Mouse (Mus musculus) embryonic fibroblast, embryonic 13.5 days (primary cell): ENCODE measurements around the gene Erbb2. TPM values are rescaled to one million over a fixed set of nuclear protein-coding genes. Genes with fewer than 3 reads are reported as not detected.
A peak's percentile ranks its signal among the peaks of the same experiment; 100 is the strongest.

ENCODE experiments used
- H3K27ac ChIP-seq: 2 replicates; pipeline ENCODE4 v1.5.1; 2012; ENCODE audit warnings: low read length, control low read depth, inconsistent platforms; ENCODE audit not compliant: insufficient read depth
- H3K4me1 ChIP-seq: 2 replicates; pipeline ENCODE4 v1.6.1; 2011; ENCODE audit warnings: low read length; ENCODE audit not compliant: control insufficient read depth, insufficient read depth
- H3K4me3 ChIP-seq: 2 replicates; pipeline ENCODE4 v1.5.1; 2011; ENCODE audit warnings: mild to moderate bottlenecking, control low read depth, low read length; ENCODE audit not compliant: insufficient read depth
- CTCF ChIP-seq: IDR thresholded peaks from 2 replicates; pipeline ENCODE4 v1.5.1; 2011; ENCODE audit warnings: mild to moderate bottlenecking, control low read depth, low read length, moderate library complexity, borderline replicate concordance; ENCODE audit not compliant: insufficient read depth
- POLR2A ChIP-seq: IDR thresholded peaks from 2 replicates; pipeline ENCODE4 v1.6.1; 2011; ENCODE audit warnings: low read depth, mild to moderate bottlenecking, control low read depth, low read length, moderate library complexity
- polyA plus RNA-seq: library from polyadenylated mRNA; stranded (reverse); fragments of >200 nt; gene quantifications from 2 replicates; pipeline ENCODE4 v1.2.4, GENCODE M21; 2011; ENCODE audit warnings: low read depth; ENCODE audit not compliant: missing spikeins, insufficient read length

The Erbb2 gene
- polyA plus RNA-seq = 15.3 and 17.8 TPM in 2 replicates

DNA sequence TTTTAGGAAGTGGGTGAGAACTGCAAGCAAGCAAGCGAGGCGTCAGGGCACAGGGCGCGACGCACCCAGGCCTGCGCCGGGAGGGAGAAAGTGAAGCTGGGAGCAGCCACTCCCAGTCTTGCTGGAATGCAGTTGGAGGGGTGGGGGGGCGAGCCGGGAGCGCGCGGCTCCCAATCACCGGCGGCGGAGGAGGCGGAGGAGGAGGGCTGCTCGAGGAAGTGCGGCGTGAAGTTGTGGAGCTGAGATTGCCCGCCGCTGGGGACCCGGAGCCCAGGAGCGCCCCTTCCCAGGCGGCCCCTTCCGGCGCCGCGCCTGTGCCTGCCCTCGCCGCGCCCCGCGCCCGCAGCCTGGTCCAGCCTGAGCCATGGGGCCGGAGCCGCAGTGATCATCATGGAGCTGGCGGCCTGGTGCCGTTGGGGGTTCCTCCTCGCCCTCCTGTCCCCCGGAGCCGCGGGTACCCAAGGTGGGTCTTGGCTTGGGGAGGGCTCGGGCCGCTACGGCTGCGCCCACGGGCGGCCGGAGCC is at the start of gene Erbb2:
TSS of gene Erbb2 (plus strand) at position 198 of the 524 bp plus-strand sequence.
- H3K4me1 ChIP-seq = 0 out of 2 replicates have a peak, but pooled peaks cover 6% of the 10 kb centered on the region
- H3K4me3 ChIP-seq = peak within 1 kb of the TSS; percentile 91
- peak within 1 kb of the TSS; percentile 63 for H3K27ac ChIP-seq
- TF ChIP-seq CTCF (no peak), POLR2A (peak; percentile 98)

DNA sequence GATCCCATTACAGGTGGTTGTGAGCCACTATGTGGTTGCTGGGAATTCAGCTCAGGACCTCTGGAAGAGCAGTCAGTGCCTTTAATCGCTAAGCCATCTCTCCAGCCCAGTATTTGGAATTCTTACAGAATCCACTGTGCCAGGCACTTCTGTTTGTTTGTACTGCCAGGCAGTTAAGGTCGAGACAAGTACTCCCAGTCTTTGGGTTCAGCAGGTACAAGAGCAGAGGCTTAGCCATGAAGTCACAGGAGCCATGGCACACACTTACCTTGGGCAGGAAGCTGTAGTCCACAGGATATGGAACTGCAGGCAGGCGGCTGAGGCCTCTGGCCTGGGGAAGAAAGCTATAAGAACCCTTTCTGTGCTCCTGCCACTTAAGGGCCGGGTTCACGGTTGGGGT is 48.5 kb upstream of the Erbb2 start:
- 0 out of 2 replicates have a peak, but pooled peaks cover 4% of the 10 kb centered on the region for H3K4me1 ChIP-seq
- TF ChIP-seq POLR2A = no peak
- no peak for TF ChIP-seq CTCF
- H3K27ac ChIP-seq = no peak overlapping the region
- H3K4me3 ChIP-seq = no peak overlapping the region

DNA sequence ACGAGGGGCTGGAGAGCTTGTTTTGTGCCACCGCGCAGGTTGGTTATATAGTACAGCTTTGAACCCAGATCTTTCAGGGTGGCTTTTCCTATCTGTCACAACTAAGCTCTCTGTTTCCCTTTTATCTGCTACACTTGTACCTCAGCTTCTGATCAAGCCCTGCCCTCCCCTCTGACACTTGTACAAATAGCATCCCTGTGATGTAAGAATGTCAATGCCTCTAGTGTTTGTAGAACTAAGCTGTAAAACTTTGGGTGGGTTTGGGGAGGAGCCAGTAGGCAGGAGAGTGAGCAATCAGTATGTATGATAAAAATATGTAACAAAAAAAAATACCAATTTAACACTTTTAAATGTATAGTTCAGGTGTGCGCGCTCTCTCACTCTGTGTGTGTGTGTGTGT is 47.9 kb upstream of the Erbb2 start:
- 0 out of 2 replicates have a peak, but pooled peaks cover 2% of the 10 kb centered on the region for H3K4me1 ChIP-seq
- no peak overlapping the region for H3K4me3 ChIP-seq
- H3K27ac ChIP-seq = no peak overlapping the region
- no peak for TF ChIP-seq POLR2A
- no peak for TF ChIP-seq CTCF

DNA sequence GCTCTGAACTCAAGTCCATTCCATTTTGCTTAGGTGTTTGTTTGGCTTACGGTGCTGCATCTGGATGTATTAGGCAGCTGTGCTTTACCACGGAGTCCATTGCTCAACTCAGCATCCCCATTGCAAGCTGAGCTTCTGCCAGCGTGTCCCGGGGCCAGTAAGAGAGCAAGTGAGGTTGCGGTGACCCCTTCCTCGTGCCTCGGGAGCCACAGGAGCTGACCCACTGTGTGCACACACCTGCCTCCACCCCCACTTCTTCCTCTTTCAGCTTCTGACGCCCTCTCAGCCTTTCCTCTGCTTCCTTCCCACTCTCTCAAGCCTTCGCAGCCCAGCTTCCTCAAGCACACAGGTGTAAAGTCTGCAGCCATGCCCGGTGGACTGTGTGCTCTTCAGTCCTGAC is 46.0 kb upstream of the Erbb2 start:
- Histone ChIP-seq H3K4me1 (no peaks in the 10 kb centered on the region), H3K4me3 (no peak overlapping the region), H3K27ac (no peak overlapping the region)
- TF ChIP-seq POLR2A = no peak
- no peak for TF ChIP-seq CTCF

DNA sequence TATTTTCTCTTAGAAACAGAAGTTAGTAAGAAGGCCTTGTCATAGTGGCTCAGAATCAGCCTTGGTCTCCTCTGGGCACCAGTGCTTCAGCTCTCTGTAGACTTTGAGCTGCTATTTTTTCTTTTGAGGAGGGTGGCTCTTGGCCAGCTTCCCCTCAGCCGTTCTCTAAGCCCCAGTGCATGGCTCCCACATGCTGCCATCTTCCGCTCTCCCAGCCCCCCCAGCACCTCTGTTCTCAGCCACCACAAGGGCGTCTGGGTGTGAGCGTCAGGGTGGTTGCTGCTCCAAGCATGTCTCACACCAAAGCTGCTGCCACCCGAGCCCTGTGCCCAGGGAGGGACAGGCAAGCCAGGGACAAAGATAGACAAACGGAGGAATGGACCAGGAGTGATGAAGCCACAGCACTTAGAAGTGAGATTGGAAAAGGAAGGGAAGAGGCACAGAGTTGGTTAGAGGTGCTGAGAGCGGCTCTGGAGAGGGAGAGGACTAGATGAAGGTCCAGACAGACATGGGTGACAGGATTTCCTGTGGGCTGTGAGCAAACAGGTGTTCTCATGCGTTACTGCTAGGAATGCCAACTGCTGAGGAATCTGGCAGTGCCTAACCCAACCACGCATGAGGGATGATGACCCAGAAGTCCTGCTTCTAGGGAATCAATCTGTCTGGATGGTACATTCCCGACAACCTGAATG is 45.0 kb upstream of the Erbb2 start:
- H3K4me3 ChIP-seq = no peak overlapping the region

DNA sequence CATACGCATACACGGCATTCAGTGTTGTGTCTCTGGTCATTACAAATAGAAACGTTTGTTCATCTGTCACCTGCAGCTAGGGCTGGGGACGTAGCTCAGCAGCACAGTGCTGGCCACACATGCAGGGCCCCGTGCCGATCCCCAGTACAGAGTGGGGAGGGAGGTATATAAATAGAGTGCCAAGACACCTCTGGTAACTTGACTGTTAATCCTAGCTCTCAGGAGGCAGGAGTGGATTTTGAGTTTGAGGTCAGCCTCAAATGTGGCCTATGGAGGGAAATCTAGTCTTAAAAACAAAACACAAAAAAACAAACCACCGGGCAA is 44.4 kb upstream of the Erbb2 start:
- Histone ChIP-seq H3K4me1 (no peaks in the 10 kb centered on the region), H3K27ac (no peak overlapping the region), H3K4me3 (no peak overlapping the region)
- TF ChIP-seq CTCF (no peak), POLR2A (no peak)

More for the DNA sequence above, 45.0 kb upstream of the Erbb2 start:
- Histone ChIP-seq H3K4me1 (no peaks in the 10 kb centered on the region), H3K27ac (no peak overlapping the region)
- TF ChIP-seq POLR2A (no peak), CTCF (no peak)

DNA sequence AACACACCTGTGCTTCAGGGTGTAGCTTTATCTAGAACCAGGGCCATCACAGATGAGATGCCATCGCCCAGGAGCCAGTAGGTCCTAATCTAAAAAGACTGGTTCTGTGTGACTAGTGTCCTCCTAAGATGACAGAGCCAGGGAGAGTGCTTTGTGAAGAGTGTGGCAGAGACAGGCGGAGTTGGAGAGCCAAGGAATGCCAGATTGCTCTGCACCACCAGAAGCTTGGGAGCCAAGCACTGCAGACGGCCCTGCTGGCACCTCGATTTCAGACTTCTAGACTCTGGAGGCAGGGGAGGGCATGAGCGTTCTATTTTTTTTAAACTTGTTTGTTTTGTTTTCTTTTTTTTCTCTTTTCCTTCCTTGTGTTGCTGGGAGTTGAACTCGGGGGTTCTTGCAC is 42.9 kb upstream of the Erbb2 start:
- Histone ChIP-seq H3K4me3 (no peak overlapping the region), H3K27ac (no peak overlapping the region), H3K4me1 (no peaks in the 10 kb centered on the region)
- no peak for TF ChIP-seq POLR2A
- TF ChIP-seq CTCF = no peak

DNA sequence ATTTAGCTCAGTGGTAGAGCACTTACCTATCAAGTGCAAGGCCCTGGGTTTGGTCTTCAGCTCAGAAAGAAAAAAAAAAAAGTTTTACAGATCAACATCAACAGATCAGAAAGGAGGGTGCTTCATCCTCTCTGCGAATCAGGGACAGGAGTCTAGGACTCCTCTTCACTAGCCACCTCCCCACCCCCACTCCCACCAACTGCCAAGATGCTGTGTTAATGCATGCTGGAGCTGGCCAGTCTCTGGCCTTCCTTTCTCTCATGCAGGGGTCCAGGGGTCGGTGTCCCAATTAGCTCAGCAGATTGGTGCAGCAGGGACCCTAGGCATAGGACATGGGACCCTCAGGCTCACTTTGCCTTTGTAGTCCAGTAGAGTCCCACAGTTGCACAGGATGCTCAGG is 41.7 kb upstream of the Erbb2 start:
- H3K4me1 ChIP-seq = no peaks in the 10 kb centered on the region
- TF ChIP-seq CTCF (no peak), POLR2A (no peak)

DNA sequence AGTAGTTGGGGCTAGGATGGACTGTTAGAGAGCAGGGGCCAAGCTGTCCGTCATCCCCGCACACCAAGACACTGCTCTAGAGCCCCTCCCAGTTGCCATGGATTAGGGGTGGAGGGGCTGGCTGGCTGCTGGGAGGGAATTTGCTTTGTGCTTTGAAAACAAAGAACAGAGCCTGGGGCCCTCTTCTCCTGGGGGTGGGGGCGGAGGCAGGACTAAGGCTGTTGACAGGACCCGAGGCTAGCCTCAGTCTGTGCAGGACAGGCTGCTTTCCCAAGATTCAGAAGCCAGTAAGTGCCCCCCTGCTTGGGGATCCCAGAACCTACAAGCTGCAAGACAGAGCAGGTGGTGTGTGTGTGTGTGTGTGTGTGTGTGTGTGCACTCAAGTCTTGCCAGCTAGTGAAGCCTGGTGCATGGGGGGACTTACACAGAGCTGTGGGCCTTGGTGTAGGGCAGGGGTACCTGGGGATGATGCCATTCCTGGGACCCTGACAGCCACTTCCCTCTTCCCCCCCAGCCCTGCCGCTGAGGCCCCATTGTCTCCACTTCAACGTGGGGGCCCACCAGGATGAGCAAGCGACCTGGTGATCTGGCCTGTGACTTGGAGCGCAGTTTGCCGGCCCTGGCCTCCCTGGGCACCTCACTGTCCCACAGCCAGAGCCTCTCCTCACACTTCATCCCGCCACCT is 40.6 kb upstream of the Erbb2 start:
- H3K27ac ChIP-seq = no peak overlapping the region
- TF ChIP-seq CTCF = no peak
- TF ChIP-seq POLR2A = no peak
- no peaks in the 10 kb centered on the region for H3K4me1 ChIP-seq
- H3K4me3 ChIP-seq = no peak overlapping the region

More for the DNA sequence above, 41.7 kb upstream of the Erbb2 start:
- Histone ChIP-seq H3K4me3 (no peak overlapping the region), H3K27ac (no peak overlapping the region)

DNA sequence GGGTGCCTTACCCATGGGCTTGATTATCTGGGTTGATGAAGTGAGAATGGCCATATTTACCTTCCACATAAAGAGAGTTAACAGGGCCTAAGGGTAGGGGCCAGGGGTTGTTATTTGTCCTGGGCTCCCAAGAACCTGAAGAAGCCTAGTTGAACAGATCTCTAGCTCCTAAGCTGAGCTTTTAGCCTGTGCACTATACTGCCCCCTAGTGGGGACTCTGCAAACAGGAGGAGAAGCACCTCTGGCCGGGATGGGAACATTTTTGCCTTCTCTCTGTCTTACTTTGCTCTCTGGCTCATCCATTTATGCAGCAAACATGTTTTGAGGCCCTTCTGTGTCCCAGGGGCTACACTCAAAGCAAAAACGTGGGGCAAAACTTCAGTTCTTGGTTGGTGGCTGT is 39.9 kb upstream of the Erbb2 start:
- Histone ChIP-seq H3K4me3 (no peak overlapping the region), H3K27ac (no peak overlapping the region), H3K4me1 (no peaks in the 10 kb centered on the region)
- TF ChIP-seq CTCF = peak; percentile 44; the same call in 1 of the 2 replicates
- no peak for TF ChIP-seq POLR2A
